Mouse (Mus musculus): ENCODE results near the gene Rbpms2. TPM values are rescaled to one million over a fixed set of nuclear protein-coding genes. Genes with fewer than 3 reads are reported as not detected.

Rbpms2 gene
- polyA plus RNA-seq (2015; fragmentation: Nextera tagmentation; extraction: Ambion mirVana) = 4.4 and 7.6 TPM in 2 replicates

DNA sequence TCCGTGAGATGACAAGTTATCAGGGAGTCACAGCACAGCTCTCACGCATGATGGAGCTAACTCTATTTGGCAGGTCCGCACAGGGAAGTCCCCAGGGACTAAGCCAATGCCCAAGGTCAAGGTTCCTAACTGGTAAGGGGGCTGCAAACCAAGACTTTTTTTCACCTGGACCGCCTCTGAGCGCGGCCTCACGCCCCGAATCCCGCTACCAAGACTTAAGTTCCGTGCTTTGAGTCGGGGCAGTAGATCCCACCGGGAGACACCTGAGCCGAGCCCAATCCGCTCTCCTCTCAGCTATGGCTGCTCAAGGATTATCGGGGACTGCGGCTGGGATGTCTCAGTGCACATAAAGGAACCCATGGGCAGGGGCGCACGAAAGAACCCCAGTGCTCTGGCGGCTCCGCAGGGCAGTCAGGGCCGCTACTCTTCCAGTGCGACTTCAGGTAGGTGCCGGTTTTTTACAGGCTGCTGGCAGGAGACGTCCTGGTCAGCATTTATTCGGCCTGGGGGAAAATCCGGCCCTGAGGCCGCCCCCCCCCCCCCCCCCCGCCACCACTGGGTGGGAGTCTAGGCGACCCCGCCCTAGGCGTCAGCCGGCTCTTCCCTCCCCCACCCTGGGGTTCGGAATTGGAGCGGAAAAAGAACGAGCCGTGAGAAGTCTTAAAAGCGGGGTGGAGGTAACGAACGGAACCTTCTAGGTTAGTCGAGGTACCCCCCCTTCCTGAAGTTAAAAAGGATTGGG is at the start of gene Rbpms2:
Gene Rbpms2 (plus strand): TSS at position 624 of the 742 bp plus-strand sequence.

DNA sequence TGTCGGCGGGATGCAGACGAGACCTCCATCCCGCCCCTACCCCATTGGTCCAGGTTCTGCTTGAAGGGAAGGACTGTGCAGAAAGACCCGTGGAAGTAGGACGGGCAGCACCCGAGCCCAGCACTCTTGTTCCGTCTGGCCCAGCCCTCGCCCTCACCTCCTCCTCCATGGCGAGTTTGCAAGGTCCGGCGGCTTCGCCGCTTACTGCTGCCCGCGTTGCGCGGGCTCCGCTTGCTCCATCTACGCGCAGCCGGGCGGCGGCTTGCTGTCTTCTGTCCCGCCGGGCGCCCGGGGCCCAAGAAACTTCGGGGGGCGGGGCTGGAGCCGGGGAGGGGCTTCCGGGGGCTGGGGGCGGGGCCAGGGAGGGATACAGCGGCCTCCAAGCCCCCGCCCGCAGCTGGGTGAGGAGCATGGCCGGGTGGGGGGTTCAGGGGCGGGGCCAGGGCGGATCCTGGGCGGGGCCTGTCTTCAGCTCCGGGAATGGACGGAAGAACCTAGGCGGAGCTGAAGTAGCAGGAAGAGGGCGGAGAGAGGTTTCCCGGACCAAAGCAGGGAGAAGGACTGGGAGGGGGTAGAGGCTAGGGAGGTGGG is 49.6 kb upstream of the Rbpms2 start, which contains the start of gene Plekho2:
Gene Plekho2 (minus strand): TSS at position 260 of the 591 bp plus-strand sequence.

DNA sequence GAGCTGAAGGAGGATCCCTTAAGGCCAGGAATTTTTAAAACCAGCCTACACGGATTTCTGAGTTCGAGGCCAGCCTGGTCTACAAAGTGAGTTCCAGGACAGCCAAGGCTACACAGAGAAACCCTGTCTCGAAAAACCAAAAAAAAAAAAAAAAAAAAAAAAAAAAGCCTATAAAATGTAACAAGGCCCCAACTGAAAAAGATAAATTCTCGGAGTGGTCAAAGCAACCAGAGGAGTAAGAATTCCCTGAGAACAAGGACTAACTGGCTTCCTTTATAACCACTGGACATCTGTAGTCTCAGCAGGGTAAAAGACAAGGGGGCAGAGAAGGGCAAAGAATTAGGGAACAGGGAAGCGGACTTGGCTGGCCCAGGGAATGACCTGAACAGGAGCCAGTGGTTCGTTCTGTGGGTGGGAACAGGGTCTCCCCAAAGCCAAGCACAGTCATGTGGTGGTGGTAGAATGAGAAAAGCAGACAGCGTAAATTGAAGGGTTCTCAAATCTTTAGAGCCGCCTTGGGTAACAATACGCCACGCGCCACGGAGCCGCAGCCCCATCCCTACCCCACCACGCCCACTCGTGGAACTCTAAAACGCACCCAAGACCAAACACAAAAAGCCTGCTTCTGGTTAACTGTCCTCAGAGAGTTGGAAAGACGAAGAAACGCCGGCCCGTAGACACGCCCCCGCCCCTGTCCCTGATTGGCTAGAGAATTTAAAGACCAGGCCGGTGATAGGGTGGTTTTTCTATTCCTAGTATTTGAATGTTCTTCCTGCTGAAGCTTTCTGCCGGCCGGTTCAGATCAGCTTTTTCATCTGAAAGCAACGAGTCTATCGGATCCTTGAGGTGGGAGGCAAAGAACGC is 42.8 kb upstream of the Rbpms2 start, which contains the start of gene Pif1:
Gene Pif1 (plus strand): TSS at position 755 of the 864 bp plus-strand sequence.

DNA sequence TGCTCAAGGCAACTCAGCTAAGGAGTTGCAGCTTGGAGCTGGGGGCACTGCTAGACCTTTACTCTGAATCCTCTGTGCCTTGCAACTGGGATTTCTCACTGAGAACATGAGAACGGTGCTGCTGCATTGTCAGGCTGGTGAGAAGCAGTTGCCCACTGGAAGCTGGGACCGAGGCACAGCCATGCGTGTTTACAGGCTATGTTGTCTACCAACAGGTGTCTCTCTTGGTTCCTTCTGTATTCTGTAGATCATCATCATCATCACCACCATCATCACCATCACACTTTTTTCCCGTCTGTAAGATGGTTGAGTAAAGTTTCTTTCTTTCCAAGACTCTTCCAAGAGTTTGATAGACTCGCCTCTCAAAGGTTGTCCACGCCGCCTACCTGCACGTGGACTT is 38.3 kb downstream of the Rbpms2 start, which contains the start of gene Oaz2:
Gene Oaz2 (plus strand): TSS at position 301 of the 400 bp plus-strand sequence.

Other genes starting within 250 kb of the Rbpms2 start
- gene Kbtbd13, start 238.0 kb upstream of the Rbpms2 start, polyA plus RNA-seq (2015; fragmentation: Nextera tagmentation; extraction: Ambion mirVana) = 8.9 and 9.0 TPM in 2 replicates
- gene Rasl12, start 231.1 kb upstream of the Rbpms2 start, polyA plus RNA-seq (2015; fragmentation: Nextera tagmentation; extraction: Ambion mirVana) = 6.2 and 6.9 TPM in 2 replicates
- not detected in 2 replicates for gene Slc51b, start 206.7 kb upstream of the Rbpms2 start, polyA plus RNA-seq (2015; fragmentation: Nextera tagmentation; extraction: Ambion mirVana)
- gene Mtfmt, start 193.9 kb upstream of the Rbpms2 start, polyA plus RNA-seq (2015; fragmentation: Nextera tagmentation; extraction: Ambion mirVana) = 9.4 and 10.4 TPM in 2 replicates
- 136 and 155 TPM in 2 replicates for gene Spg21, start 168.7 kb upstream of the Rbpms2 start, polyA plus RNA-seq (2015; fragmentation: Nextera tagmentation; extraction: Ambion mirVana)
- gene Ankdd1a, start 109.5 kb upstream of the Rbpms2 start, polyA plus RNA-seq (2015; fragmentation: Nextera tagmentation; extraction: Ambion mirVana) = not detected in 2 replicates
- gene Plekho2, start 49.6 kb upstream of the Rbpms2 start, polyA plus RNA-seq (2015; fragmentation: Nextera tagmentation; extraction: Ambion mirVana) = 9.0 and 12.6 TPM in 2 replicates
- gene Pif1, start 42.5 kb upstream of the Rbpms2 start, polyA plus RNA-seq (2015; fragmentation: Nextera tagmentation; extraction: Ambion mirVana) = 1.7 and 2.6 TPM in 2 replicates
- 250 and 270 TPM in 2 replicates for gene Oaz2, start 38.4 kb downstream of the Rbpms2 start, polyA plus RNA-seq (2015; fragmentation: Nextera tagmentation; extraction: Ambion mirVana)
- gene Zfp609, start 197.9 kb downstream of the Rbpms2 start, polyA plus RNA-seq (2015; fragmentation: Nextera tagmentation; extraction: Ambion mirVana) = 2.6 and 2.9 TPM in 2 replicates